Mouse (Mus musculus) ES-Bruce4 (cell line): ENCODE data around the gene Atf1.

Experiments
- CTCF ChIP-seq: IDR thresholded peaks from one replicate; pipeline ENCODE4 v1.8.1; 2011; ENCODE audit warnings: low read depth, low read length
- POLR2A ChIP-seq: IDR thresholded peaks from one replicate; pipeline ENCODE4 v1.8.1; 2011; ENCODE audit warnings: low read length; ENCODE audit not compliant: insufficient read depth

DNA sequence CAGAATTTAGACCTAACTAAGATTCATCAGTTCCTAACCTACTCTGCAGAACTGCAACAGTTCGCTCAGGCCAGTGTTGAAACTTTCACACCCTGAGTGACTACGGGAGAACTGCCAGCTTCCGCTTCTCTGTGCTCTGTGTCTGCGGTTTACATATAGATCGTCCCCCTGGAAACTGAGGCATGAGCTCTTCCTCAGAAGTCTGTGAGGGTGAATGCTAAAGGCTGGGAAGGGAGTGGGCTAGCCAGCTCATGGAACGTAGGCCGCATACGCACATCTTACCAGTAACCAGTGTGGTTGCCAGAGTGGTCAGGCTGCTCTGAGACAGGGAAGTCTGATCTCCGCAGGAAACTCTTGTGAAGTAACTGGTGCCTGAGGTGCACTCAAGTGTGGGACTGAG, 11.4 kb upstream of the Atf1 start:
- TF ChIP-seq POLR2A (no peak), CTCF (no peak)
